Mouse (Mus musculus): Measurements from ENCODE around the gene Cfap65.

DNA sequence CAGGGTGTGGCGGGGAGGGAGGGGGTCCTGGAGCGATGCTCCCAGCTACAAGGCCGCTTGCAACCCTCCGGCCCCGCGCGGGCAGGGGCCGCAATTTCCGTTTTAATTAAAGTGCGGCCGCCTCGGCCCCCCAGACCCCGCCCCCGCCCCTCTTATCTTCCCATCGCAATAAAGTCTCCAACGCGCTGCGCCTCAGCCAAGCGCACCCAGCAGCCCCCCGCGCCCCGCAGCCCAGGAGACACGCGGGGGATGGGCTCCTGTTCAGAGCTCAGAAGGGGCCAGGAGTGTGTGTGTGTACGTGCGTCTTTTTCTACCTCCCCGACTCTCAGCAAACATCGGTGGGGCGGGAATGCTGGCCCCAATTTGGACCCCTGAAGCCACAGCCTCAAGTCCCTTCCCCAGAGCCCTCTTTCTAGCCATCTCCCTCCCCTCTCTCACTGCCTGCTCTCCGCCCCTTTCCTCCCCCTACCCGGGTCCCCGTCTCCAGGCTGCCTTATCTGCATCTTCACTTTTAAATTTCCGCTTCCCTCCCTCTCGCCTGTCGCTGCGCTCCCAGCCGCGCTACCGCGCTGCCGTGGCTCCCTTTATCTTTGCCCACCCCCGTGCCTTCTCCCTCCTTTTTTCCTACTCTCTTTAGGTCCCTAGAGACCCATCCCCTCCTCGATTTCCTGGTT, 49.9 kb downstream of the Cfap65 start, which contains the start of gene Fev:
- no peak for TF ChIP-seq POLR2A (IDR thresholded peaks at IDR 0.05; ENCODE audit: extremely low read depth, insufficient read depth, low read length)
- no peak for TF ChIP-seq CTCF (IDR thresholded peaks at IDR 0.05; ENCODE audit: low read depth, low read length)
